Mouse (Mus musculus): ENCODE measurements at regions not wholly inside any gene's neighbourhood (a gene's known extent, or its start where the extent isn't known, plus 50 kb on each side); places are given as distances from the start of the nearest gene placed in this dataset.

GRCm38 (mm10) chr16:9469394-9469793 is 526.0 kb downstream of the Grin2a start:
- H3K27me3 ChIP-seq (replicated peaks; ENCODE audit: control insufficient read depth, insufficient read depth, low read length), result no peaks in the 10 kb centered on the region
- H3K4me3 ChIP-seq (ENCODE audit: low read depth, low read length), result no peak overlapping the region
- WGBS, result 61% methylated on average over 4 of the region's 4 CpGs
- H3K36me3 ChIP-seq (ENCODE audit: control insufficient read depth, insufficient read depth), result no peaks in the 10 kb centered on the region
- no peak overlapping the region for H3K4me2 ChIP-seq (replicated peaks; ENCODE audit: low read depth)
- no peak overlapping the region for H3K27ac ChIP-seq (ENCODE audit: low read depth, low read length)
- H3K9me3 ChIP-seq (ENCODE audit: control insufficient read depth), result no peaks in the 10 kb centered on the region
- H3K4me1 ChIP-seq (replicated peaks; ENCODE audit: control insufficient read depth, insufficient read depth, low read length), result no peaks in the 10 kb centered on the region
- no peak overlapping the region for H3K9ac ChIP-seq (ENCODE audit: low read depth, low read length)
- TF ChIP-seq CTCF (IDR thresholded peaks at IDR 0.05; ENCODE audit: low read depth), result peak; percentile 43
- no peak for ATAC-seq

GRCm38 (mm10) chr16:9485291-9485690 is 510.1 kb downstream of the Grin2a start:
- Histone ChIP-seq H3K4me1 (replicated peaks; ENCODE audit: control insufficient read depth, insufficient read depth, low read length) (no peaks in the 10 kb centered on the region), H3K4me3 (ENCODE audit: low read depth, low read length) (no peak overlapping the region), H3K9me3 (ENCODE audit: control insufficient read depth) (no peaks in the 10 kb centered on the region), H3K9ac (ENCODE audit: low read depth, low read length) (no peak overlapping the region), H3K27ac (ENCODE audit: low read depth, low read length) (no peak overlapping the region), H3K36me3 (ENCODE audit: control insufficient read depth, insufficient read depth) (no peaks in the 10 kb centered on the region), H3K4me2 (replicated peaks; ENCODE audit: low read depth) (no peak overlapping the region), H3K27me3 (replicated peaks; ENCODE audit: control insufficient read depth, insufficient read depth, low read length) (no peaks in the 10 kb centered on the region)
- TF ChIP-seq CTCF (IDR thresholded peaks at IDR 0.05; ENCODE audit: low read depth), result no peak
- 70% methylated on average over 1 of the region's 1 CpGs for WGBS
- ATAC-seq, result no peak

- Histone ChIP-seq H3K27me3 (replicated peaks; ENCODE audit: control insufficient read depth, insufficient read depth, low read length) (no peaks in the 10 kb centered on the region), H3K36me3 (ENCODE audit: control insufficient read depth, insufficient read depth) (no peaks in the 10 kb centered on the region), H3K4me3 (ENCODE audit: low read depth, low read length) (no peak overlapping the region), H3K9me3 (ENCODE audit: control insufficient read depth) (no peaks in the 10 kb centered on the region), H3K9ac (ENCODE audit: low read depth, low read length) (no peak overlapping the region), H3K4me2 (replicated peaks; ENCODE audit: low read depth) (no peak overlapping the region), H3K27ac (ENCODE audit: low read depth, low read length) (no peak overlapping the region), H3K4me1 (replicated peaks; ENCODE audit: control insufficient read depth, insufficient read depth, low read length) (no peaks in the 10 kb centered on the region)
- no peak for TF ChIP-seq CTCF (IDR thresholded peaks at IDR 0.05; ENCODE audit: low read depth)
- no peak for ATAC-seq
- WGBS, result 25% methylated on average over 2 of the region's 2 CpGs
These were observed 497.1 kb downstream of the Grin2a start for GRCm38 (mm10) chr16:9498301-9498700.

GRCm38 (mm10) chr16:9501713-9502112 is 493.6 kb downstream of the Grin2a start:
- no peak for ATAC-seq
- H3K27me3 ChIP-seq (replicated peaks; ENCODE audit: control insufficient read depth, insufficient read depth, low read length), result no peaks in the 10 kb centered on the region
- no peak overlapping the region for H3K27ac ChIP-seq (ENCODE audit: low read depth, low read length)
- TF ChIP-seq CTCF (IDR thresholded peaks at IDR 0.05; ENCODE audit: low read depth), result no peak
- H3K36me3 ChIP-seq (ENCODE audit: control insufficient read depth, insufficient read depth), result no peaks in the 10 kb centered on the region
- H3K4me2 ChIP-seq (replicated peaks; ENCODE audit: low read depth), result no peak overlapping the region
- H3K4me3 ChIP-seq (ENCODE audit: low read depth, low read length), result no peak overlapping the region
- WGBS, result 11% methylated on average over 4 of the region's 4 CpGs
- H3K4me1 ChIP-seq (replicated peaks; ENCODE audit: control insufficient read depth, insufficient read depth, low read length), result no peaks in the 10 kb centered on the region
- H3K9ac ChIP-seq (ENCODE audit: low read depth, low read length), result no peak overlapping the region
- H3K9me3 ChIP-seq (ENCODE audit: control insufficient read depth), result no peaks in the 10 kb centered on the region

- TF ChIP-seq CTCF (IDR thresholded peaks at IDR 0.05; ENCODE audit: low read depth), result no peak
- H3K27ac ChIP-seq (ENCODE audit: low read depth, low read length), result no peak overlapping the region
- no peak overlapping the region for H3K4me3 ChIP-seq (ENCODE audit: low read depth, low read length)
- H3K9me3 ChIP-seq (ENCODE audit: control insufficient read depth), result no peaks in the 10 kb centered on the region
- H3K27me3 ChIP-seq (replicated peaks; ENCODE audit: control insufficient read depth, insufficient read depth, low read length), result no peaks in the 10 kb centered on the region
- H3K4me1 ChIP-seq (replicated peaks; ENCODE audit: control insufficient read depth, insufficient read depth, low read length), result no peaks in the 10 kb centered on the region
- WGBS, result 71% methylated on average over 1 of the region's 1 CpGs
- H3K36me3 ChIP-seq (ENCODE audit: control insufficient read depth, insufficient read depth), result no peaks in the 10 kb centered on the region
- no peak overlapping the region for H3K4me2 ChIP-seq (replicated peaks; ENCODE audit: low read depth)
- H3K9ac ChIP-seq (ENCODE audit: low read depth, low read length), result no peak overlapping the region
- ATAC-seq, result no peak
These were observed 485.7 kb downstream of the Grin2a start for GRCm38 (mm10) chr16:9509666-9510065.

GRCm38 (mm10) chr16:9514538-9514937 is 480.8 kb downstream of the Grin2a start:
- TF ChIP-seq CTCF (IDR thresholded peaks at IDR 0.05; ENCODE audit: low read depth), result no peak
- 55% methylated on average over 4 of the region's 4 CpGs for WGBS
- Histone ChIP-seq H3K4me3 (ENCODE audit: low read depth, low read length) (no peak overlapping the region), H3K4me2 (replicated peaks; ENCODE audit: low read depth) (no peak overlapping the region), H3K27me3 (replicated peaks; ENCODE audit: control insufficient read depth, insufficient read depth, low read length) (no peaks in the 10 kb centered on the region), H3K27ac (ENCODE audit: low read depth, low read length) (no peak overlapping the region), H3K9me3 (ENCODE audit: control insufficient read depth) (no peaks in the 10 kb centered on the region), H3K4me1 (replicated peaks; ENCODE audit: control insufficient read depth, insufficient read depth, low read length) (no peaks in the 10 kb centered on the region), H3K36me3 (ENCODE audit: control insufficient read depth, insufficient read depth) (no peaks in the 10 kb centered on the region), H3K9ac (ENCODE audit: low read depth, low read length) (no peak overlapping the region)
- ATAC-seq, result no peak

Data from intestine, postnatal 0 days (tissue).